Mouse (Mus musculus) retina, postnatal 7 days (tissue): ENCODE results near the gene Gpx5.
"Not testable (repeated sequence)": the region's sequence is repeated elsewhere in the genome, so short reads cannot be mapped to it uniquely, and the experiment has no call there.

Experiments used
- DNase-seq: peaks from one replicate; pipeline ENCODE4 v3.0.0-alpha.2; 2012; ENCODE audit warnings: low read depth, low spot score

Gpx5 gene

DNA sequence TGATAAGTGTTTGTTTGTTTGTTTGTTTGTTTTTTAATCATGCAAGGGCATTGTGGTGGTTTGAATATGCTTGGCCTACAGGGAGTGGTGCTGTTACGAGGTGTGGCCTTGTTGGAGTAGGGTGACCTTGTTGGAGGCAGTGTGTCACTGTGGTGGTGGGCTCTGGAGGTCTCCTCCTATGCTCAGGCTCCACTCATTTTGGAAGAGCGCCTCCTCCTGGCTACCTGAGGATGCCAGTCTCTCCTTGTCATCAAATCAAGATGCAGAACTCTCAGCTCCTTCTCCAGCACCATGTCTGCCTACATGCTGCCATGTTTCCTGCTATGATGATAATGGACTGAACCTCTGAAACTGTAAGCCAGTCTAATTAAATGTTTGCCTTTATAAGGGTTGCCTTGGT lies 26.8 kb downstream of the Gpx5 start:
- DNase-seq: no peak

DNA sequence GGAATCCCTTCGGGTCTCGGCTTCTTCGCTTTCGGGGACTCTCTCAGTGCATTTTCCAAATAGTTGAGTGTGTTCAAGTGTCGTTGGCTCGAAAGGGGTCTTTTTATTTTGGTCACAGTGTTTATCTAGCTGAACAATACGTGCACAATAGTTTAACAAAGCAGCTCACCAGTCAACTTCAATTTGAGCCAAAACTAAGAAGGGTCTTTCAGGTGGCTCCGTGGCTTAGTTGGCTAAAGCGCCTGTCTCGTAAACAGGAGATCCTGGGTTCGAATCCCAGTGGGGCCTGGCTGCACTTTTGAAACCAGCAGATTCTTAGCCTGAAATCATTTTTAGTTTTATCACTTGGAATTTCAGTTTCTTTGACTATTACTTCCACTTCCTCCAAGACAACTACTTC lies 28.2 kb downstream of the Gpx5 start:
- no peak for DNase-seq

DNA sequence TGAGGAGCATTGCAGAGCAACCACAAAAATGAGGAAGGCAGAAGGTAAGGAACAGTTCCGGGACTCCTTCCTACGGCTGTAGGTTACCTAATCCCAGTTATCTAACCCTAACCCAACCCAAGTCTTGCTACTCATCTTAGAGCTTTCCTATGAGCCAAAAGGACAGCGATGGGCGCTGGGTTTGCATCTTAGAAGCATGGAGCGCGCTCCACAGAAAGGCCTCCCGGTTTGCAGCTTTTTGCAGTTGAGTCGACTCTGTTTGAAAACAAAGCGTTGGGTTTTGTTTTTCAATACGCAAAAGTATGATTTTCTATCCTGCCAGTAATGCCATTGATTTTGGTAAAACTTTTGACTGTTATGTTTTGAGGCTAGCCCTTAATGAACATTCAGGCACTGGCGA lies 28.6 kb downstream of the Gpx5 start:
- DNase-seq: no peak

DNA sequence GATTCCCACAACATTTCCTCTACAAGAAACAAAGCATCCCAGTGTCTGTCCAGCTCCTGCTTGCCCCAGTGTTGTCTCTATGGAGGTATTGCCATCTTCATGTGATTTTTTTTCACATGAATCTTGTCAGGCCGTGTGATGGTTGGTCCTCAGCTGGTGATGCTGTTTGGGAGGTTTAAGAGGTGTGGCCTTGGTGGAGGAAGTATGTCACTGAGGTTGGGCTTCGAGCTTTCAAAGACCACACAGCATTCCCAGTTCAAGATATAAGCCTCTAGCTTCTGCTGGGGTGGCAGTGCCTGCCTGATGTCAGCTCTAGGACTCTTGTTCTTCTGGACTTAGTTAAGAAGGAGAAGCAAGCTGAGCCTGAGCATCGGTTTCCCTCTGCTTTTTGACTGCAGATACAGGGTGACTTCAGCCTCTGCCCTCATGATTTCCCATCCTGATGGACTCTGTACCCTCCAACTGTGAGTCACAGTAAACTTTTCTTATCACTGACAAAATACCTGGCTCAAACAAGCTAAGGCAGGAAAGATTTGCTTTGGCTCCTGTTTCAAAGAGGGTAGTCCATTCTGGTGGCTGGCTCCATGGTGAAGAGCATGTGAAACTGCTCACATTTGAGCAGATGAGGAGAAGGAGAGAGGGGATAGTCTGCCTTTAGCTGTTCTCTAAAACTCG lies 29.6 kb downstream of the Gpx5 start:
- DNase-seq: no peak

DNA sequence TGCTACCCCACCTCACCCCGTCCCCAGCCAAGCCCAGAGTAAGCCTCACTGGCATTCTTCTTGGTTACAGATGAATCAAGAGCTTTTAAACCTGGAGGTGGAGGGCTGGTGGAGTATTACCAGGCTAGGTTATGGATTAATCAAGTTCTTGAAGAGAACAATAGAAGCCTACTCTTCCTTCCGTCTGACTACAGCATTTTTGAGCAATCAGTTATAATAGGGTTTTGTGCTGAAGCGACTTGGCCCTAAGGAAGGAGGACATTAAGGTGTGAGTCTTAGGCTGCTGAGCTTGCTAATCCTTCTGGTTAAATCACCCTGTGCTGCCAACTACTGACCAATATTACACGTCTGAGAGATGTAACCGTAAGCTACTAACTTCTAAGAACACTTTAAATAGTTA lies 32.2 kb downstream of the Gpx5 start:
- no peak for DNase-seq

DNA sequence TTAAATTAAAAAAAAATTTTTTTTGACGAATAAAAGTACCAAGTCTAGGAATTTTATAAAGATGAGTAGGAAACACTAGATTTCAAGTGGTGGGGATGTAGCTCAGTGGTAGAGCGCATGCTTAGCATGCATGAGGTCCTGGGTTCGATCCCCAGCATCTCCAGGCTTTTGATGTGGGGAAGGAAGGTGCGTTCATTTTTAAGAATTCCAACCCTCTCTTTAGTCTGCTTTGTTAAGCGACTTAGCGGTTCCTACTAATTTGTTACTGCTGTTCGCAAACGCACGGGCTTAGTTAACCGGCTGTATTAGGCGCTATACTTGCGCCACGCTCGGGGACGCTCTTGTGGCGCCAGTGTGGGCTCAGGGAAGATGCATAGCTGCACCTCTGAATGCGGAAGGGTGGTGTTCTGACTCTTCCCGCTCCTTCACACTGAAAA lies 32.8 kb downstream of the Gpx5 start:
- no peak for DNase-seq

DNA sequence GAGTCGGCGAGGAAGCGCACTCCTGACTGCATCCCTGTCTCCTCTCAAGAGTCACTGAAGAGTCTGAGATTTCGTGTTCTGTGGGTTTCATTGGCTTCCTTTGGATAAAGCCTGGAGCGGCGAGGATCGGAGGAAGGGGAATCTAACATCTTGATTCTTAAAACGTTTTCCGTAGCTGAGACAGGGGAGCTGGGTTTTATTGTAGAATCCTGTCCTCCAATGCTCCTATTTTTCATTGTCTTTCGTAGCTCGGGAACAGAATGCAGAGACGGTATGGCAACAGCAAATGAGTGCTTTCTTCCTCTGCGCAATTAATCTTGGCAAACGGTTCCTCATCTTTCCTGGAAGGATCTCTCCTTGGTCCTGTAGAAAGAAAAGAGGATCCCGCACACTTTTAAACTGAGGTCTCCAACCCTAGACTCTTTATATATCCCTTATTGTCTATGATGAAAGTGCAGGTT lies 33.3 kb downstream of the Gpx5 start:
- no peak for DNase-seq

DNA sequence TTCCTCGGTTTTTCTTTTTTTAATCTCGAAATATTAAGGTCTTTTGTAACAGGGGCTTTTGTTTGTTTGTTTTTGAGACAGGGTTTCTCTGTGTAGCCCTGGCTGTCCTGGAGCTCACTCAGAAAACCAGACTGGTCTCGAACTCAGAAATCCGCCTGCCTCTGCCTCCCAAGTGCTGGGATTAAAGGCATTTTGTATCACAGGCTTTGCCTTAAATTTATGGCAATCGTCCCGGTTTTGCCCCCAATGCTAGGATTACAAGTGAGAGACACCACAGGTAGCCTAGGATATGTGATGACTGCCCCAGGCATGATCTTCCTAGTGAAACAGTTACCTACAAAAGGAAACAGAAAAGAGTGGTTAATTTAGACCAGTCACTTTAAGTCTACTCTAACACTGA lies 34.0 kb downstream of the Gpx5 start:
- no peak for DNase-seq

DNA sequence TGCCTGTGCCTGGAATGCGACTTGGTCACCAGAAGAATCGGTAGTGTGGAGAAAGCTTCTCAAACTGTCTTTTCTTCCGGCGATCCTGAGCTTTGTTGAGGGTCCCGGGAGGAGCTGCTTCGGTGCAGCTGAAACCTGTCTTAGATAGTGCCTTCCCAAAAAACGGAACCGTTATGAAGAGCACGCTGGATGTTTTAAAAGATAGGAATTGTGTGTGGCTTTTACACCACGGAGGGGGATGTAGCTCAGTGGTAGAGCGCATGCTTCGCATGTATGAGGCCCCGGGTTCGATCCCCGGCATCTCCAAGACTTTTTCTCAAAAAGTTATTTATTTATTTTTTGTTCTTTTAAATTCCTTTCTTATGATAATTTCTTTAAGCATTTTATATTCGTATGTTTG lies 38.5 kb downstream of the Gpx5 start:
- no peak for DNase-seq

DNA sequence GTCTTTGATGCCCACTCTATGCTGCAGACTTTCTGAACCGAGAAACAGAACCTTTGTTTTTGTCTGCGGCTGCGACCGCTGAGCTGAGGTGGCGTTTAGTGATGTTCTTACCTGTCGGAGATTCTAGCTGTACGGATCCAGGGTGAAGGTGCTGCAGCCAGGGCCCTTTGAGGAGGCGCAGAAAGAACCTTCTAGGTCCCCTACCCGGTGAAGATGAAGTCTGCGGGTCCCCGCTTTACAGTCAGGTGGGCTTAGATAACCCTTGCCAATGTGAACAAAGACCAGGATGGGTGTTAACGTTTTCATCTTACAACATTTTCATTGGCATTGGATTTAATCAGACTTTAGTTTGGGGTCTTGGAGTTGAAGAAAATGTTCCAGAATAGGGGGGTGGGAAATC lies 39.0 kb downstream of the Gpx5 start:
- DNase-seq: no peak

DNA sequence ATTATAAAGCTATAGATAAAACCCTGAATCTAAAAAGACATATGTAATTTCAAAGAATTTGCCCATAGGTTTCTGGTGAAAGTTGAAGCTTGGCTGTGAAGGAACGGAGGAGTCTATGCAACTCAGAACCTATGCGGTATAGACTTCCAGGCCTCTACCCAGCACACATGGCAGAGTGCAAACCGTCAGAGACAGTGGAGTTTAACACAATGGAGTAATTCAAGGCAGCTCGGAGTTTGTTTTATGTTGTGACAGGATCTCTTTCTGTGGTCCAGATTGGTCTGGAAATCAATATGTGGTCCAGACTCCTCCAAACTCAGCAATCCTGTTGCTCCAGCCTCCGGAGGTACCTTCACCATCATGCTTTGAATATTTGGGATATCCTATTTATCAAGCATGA lies 39.5 kb downstream of the Gpx5 start:
- DNase-seq: no peak

DNA sequence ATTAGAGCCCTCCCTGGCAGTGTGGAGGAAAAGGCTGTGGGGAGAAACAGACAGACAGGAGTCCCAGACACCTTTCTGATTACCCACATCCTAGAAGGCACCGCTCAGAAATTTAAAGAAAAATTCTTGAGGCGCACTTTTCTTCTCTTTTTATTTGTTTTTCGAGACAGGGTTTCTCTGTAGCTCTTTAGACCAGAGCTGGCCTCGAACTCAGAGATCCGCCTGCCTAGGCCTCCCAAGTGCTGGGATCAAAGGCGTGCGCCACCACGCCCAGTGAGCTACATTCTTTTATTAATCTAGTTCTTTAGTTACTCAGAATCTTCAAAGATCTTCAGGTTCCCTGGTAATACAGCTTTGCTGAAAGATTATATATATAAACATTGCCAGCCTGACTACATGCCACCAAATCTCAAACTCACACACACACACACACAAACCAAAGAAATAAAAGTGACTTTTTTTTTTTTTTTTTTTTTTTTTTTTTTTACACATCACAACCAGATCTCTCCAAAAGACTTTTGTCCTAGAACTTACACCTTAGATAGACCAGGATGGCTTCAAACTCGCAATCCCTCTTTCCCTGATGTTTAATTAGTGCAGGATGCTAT lies 42.4 kb downstream of the Gpx5 start:
- DNase-seq: no peak

DNA sequence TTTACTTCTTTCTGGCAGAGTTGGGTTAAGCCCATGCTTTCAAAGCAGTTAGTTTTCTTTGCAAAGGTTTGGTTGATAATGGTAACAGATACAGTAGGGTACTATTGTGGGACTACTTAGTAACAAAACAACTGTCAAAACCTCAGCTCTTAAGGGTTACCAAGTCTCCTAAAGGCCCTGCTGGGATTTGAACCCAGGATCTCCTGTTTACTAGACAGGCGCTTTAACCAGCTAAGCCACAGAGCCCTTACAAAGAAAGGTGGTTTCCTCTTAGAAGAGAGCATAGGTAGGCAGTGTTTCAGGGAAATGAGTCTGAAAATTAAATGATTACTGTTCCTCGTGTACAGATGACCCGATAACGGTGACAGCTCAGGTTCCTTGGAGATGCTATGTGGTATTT lies 43.5 kb downstream of the Gpx5 start:
- DNase-seq: no peak

DNA sequence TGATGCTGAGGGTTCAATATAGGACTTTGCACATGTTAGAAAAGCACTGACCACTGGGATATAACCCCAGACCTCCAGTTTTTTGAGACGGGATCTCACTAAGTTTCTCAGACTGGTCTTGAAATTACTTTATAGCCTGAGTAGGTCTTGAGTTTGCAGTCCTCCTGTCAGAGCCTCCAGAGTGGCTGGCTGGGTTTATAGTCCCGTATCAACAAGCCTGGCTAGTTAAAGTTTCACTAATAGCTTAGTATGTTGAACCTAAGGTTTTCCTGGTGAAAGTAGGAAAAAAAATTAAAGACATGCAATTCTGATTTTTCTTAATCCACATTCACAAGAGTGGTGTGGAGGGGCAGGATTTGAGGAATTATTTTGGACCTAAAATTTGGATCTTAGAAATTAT lies 46.3 kb downstream of the Gpx5 start:
- DNase-seq: no peak

DNA sequence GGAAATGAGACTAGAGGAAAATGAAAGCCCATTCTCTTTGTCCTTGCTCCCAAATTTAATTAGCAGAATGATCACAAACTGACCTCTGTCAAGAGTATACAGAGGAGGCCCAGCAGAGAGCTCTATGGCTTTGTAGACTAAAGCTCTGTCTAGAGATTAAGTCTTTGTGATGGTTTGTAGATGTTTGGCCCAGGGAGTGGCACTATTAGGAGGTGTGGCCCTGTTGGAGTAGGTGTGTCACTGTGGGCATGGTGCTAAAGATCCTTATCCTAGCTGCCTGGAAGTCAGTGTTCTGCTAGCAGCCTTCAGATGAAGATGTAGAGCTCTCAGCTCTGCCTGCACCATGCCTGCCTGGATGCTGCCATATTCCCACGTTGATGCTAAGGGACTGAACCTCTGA lies 47.6 kb downstream of the Gpx5 start:
- not testable (repeated sequence) for DNase-seq

DNA sequence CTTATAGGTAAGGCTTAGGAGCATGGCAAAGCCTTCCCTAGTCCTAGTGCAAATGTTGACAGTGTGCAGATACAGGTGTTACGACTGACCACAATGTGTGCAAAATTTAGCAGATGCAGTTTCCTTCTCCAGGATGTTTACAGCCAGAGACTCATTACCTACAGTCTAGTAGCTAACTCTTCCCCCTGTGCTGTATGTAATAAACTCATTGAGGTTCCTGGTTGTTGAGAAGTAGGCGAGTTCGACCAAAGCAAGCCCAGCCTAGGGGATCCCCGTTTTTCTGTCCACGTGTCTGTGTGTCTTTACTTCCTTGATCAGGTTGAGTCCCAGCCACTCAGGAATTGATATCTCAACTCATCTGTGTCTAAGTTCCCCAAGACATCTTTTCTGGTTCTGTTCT lies 48.4 kb downstream of the Gpx5 start:
- no peak for DNase-seq

DNA sequence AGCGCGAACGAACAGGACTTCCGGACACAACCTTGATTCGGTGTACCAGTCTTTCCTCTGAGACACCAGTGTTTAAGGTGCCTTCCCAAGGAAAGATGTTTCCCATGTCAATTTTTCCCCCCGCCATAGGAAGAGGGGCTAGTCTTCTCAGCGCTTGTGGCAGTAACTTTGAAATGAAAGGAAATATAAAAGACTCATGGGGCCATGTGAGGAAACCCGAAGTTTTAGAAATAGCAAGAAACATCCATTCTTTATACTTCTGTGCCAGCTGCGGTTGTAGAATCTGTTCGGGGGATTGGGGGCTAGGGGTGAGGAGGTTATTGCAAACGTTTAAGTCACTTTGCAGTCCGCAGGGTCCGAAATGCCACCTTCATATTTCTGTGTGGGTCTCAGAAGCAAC lies 49.3 kb downstream of the Gpx5 start:
- no peak for DNase-seq

DNA sequence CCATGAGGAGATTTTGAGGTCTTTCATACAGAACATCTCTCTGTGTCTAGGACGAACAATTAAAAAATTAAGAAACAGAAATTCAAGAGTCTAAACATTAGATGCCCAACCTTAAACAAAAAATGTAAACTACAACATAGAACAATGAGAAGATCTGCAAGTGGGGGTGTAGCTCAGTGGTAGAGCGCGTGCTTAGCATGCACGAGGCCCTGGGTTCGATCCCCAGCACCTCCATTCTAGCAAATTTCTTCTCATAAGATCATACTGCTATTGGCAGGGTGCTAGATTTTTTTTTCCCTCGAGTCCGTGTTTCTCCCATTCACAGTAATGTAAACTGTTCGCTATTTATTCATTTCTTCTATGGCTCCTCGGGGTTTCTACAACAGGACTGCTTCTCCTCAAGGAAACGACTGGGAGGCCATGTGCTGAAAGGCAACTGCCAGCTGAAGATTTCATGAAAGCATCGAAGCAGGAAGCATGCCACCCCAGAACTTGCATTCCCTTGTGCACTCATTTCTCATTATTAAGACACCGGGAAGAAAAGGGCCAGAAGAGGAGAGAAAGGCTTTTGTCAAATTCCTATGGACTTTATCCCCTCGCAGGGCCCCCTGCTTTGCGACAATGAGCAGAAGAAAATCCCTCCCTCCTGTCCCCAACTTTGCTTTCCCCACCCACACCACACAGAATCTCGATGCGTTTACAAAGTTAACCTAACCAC lies 50.0 kb downstream of the Gpx5 start:
- DNase-seq: no peak

DNA sequence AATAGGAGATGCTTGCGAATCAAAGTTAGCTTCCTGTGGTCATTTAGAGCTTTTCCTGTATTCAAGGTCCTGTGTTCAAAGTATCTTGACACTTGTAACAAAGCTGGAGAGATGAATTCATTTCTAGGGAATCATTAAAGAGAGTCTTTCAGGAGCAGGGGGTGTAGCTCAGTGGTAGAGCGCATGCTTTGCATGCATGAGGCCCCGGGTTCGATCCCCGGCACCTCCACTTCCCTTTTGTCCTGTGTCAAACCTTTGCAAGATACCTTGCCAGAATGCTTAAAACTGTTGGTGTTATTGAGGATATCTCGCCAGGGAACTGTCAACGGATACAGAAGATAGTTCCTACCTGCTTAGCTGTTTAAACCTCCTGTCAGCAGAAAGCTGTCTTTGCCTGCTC lies 51.7 kb downstream of the Gpx5 start:
- DNase-seq: no peak

DNA sequence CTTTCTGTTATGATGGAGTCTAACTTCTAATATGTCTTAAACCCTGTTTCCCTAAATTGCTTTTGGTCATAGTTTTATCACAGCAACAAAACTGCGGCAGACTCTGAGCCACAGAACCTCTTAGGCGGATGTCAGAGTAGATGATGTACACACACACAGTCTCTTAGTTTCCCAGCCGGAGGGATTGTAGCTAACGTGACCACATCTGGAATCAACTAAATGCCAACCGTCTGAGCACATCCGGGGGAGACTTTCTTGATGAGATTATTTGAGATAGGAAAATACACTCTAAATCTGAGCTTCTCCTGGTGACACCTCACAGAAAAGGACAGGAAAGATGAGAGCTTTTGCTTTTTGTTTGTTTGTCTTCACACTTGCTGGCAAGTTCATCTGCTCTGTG lies 55.4 kb downstream of the Gpx5 start:
- no peak for DNase-seq

DNA sequence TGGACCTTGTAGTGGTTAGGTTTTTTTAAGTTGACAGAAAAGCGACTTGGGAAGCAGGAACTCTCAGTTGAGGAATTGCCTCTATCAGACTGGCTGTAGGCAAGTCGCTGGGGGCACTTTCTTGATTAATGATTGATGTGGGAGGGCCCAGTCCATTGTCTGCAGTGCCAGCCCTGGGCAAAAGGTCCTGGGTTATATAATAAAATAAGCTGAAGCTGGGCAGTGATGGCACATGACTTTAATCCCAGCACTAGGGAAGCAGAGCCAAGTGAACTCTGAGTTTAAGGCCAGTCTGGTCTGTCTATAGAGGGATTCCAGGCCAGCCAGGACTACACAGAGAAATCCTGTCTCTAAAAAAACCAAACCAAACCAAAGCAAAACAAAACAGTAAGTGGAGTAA lies 55.8 kb downstream of the Gpx5 start:
- DNase-seq: no peak
